Mouse (Mus musculus) liver, embryonic 12.5 days (tissue): ENCODE data around the gene Bmp15. TPM values are rescaled to one million over a fixed set of nuclear protein-coding genes. Genes with fewer than 3 reads are reported as not detected.

Source experiments
- ATAC-seq: fragments of 200-750 bp; cut with Nextera tagmentation; 2 replicates; pipeline ENCODE4 v1.8.0; 2017; ENCODE audit warnings: moderate number of reproducible peaks, mild to moderate bottlenecking, moderate library complexity
- H3K27ac ChIP-seq: fragments of 300-500 bp; sonication (generic); 2 replicates; pipeline ENCODE4 v1.5.1; 2016; ENCODE audit warnings: mild to moderate bottlenecking
- H3K27me3 ChIP-seq: fragments of 300-500 bp; sonication (generic); replicated peaks from 2 replicates; pipeline ENCODE4 v1.6.1; 2016; ENCODE audit warnings: mild to moderate bottlenecking, moderate library complexity
- H3K36me3 ChIP-seq: fragments of 300-500 bp; sonication (generic); 2 replicates; pipeline ENCODE4 v1.6.1; 2016; ENCODE audit warnings: mild to moderate bottlenecking, moderate library complexity
- H3K4me1 ChIP-seq: fragments of 300-500 bp; sonication (generic); 2 replicates; pipeline ENCODE4 v1.6.1; 2016
- H3K4me2 ChIP-seq: fragments of 300-500 bp; sonication (generic); 2 replicates; pipeline ENCODE4 v1.6.1; 2016; ENCODE audit warnings: mild to moderate bottlenecking, moderate library complexity
- H3K4me3 ChIP-seq: fragments of 300-500 bp; sonication (generic); 2 replicates; pipeline ENCODE4 v1.5.1; 2016; ENCODE audit warnings: mild to moderate bottlenecking, moderate library complexity
- H3K9ac ChIP-seq: fragments of 300-500 bp; sonication (generic); 2 replicates; pipeline ENCODE4 v1.6.1; 2016; ENCODE audit warnings: mild to moderate bottlenecking, moderate library complexity
- H3K9me3 ChIP-seq: fragments of 300-500 bp; sonication (generic); replicated peaks from 2 replicates; pipeline ENCODE4 v1.6.1; 2016; ENCODE audit warnings: mild to moderate bottlenecking, moderate library complexity
- WGBS: fragments of 180-500 bp; shearing (Covaris S2); methylation state at CpG from one replicate; pipeline ENCODE4 v1.1.7; 2016; ENCODE audit not compliant: insufficient replicate concordance; 5-methylcytosine and 5-hydroxymethylcytosine counted together
- polyA plus RNA-seq: library from polyadenylated mRNA; unstranded; fragments of >200 nt; fragmentation: Nextera tagmentation; extraction: Ambion mirVana; gene quantifications from 2 replicates; pipeline ENCODE4 v1.2.1, GENCODE M21; 2016

Bmp15 gene
- polyA plus RNA-seq, result not detected in 2 replicates

DNA sequence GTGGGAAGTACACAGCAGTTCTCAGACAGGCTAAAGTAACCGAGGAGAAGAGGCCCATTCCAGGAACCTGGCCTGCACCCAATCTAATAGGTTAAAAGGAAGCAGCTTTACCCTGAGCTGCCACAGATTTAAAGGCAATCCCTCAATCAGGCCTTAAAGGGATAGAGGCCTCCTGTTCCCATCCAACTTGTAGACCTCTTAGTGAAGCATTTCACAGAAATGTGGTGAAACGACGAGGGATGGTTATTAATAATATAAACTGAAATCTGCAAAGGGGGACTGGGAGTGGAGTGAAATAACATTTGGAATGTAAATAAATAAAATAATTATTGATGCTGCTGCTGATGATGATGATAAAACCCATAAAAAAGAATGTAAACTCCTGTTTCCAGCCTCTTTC is at the start of gene Bmp15:
Gene Bmp15, minus strand, starts transcription at position 101 of the 400 bp plus-strand sequence.
- ATAC-seq, result no peak
- no peaks in the 10 kb centered on the region for H3K27me3 ChIP-seq
- H3K9ac ChIP-seq, result no peak within 1 kb of the TSS
- no peaks in the 10 kb centered on the region for H3K36me3 ChIP-seq
- H3K4me1 ChIP-seq, result no peaks in the 10 kb centered on the region
- no peaks in the 10 kb centered on the region for H3K9me3 ChIP-seq
- 69% methylated on average over 3 of the region's 3 CpGs for WGBS
- H3K4me3 ChIP-seq, result no peak within 1 kb of the TSS
- no peak within 1 kb of the TSS for H3K4me2 ChIP-seq
- no peak within 1 kb of the TSS for H3K27ac ChIP-seq

DNA sequence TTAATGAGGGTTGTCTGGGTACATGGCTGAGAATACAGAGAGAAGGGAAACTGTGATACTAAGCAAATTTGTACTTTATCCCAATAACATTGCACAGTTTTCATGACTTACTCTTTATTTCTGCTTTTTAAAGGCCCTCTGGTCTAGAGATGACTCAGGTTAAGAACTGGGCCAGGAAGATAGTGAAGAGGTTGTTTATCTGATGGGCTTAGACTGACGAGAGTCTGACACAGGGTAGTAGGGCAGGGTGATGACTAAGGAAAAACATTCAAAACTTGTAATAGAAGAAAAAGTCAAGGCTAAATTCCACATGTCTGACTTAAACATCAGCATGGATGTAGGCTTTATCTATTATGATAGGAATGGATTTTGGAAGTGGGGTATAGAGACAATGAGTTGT is 48.3 kb upstream of the Bmp15 start:
- no peaks in the 10 kb centered on the region for H3K27me3 ChIP-seq
- no peak overlapping the region for H3K9ac ChIP-seq
- H3K4me2 ChIP-seq, result no peak overlapping the region
- H3K9me3 ChIP-seq, result no peaks in the 10 kb centered on the region
- no peak for ATAC-seq
- H3K36me3 ChIP-seq, result no peaks in the 10 kb centered on the region
- no peak overlapping the region for H3K27ac ChIP-seq
- no peaks in the 10 kb centered on the region for H3K4me1 ChIP-seq
- 12% methylated on average over 1 of the region's 1 CpGs for WGBS
- no peak overlapping the region for H3K4me3 ChIP-seq

DNA sequence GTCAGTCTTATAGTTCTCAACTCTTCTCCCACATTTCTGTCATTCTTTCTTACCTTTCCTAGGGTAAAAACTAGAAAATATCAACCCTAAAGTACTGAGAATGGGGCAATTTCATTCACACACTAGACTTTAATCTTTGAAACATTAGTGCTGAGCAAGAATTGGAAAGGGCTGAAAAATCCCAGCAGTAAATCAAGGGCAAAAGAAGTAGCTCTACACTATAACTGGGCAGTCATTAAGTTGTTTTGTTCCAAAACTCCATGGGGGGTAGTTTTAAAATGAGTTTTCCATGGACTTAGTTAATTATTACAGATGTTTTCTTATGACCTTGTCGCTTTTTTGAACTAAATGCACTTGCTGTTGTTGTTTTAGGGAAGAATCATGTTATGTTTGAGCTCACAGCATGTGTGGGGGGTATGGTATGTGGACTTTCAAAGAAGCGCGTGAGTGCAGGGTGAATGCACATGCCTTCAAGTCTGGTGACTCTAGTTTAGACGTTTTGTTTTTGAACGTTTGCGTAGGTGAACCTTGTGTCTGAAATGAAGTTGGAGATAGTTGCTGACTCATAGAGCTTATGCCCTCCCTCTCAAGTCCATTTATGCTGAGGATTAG is 37.1 kb upstream of the Bmp15 start:
- no peak overlapping the region for H3K4me3 ChIP-seq
- no peak for ATAC-seq

DNA sequence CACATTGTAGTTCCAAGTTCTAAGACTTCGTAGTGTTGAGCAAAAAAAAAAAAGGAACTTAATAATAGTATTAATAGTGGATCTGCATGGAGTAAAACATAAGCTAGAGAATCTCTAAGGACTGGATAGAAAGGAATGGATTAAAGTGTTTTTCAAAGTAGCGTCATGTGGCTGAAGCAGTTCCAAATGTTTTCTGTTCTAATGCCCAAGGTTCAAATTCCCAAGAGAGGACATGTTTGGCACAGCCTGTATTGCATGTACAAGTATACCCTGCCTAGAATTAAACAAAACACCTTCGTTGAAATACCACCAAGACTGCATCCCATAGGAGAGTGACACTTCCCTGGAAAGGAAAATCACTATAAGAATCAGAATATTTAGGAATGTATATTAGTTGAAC is 36.4 kb upstream of the Bmp15 start:
- no peak overlapping the region for H3K9ac ChIP-seq
- WGBS, result 65% methylated on average over 3 of the region's 3 CpGs
- H3K4me1 ChIP-seq, result no peaks in the 10 kb centered on the region
- no peaks in the 10 kb centered on the region for H3K27me3 ChIP-seq
- no peaks in the 10 kb centered on the region for H3K36me3 ChIP-seq
- no peak for ATAC-seq
- H3K4me2 ChIP-seq, result no peak overlapping the region
- no peak overlapping the region for H3K4me3 ChIP-seq
- H3K9me3 ChIP-seq, result no peaks in the 10 kb centered on the region
- no peak overlapping the region for H3K27ac ChIP-seq

More for the DNA sequence above, 37.1 kb upstream of the Bmp15 start:
- 64% methylated on average over 6 of the region's 6 CpGs for WGBS
- no peaks in the 10 kb centered on the region for H3K9me3 ChIP-seq
- no peaks in the 10 kb centered on the region for H3K27me3 ChIP-seq
- H3K27ac ChIP-seq, result no peak overlapping the region
- H3K4me1 ChIP-seq, result no peaks in the 10 kb centered on the region
- no peaks in the 10 kb centered on the region for H3K36me3 ChIP-seq
- no peak overlapping the region for H3K4me2 ChIP-seq
- no peak overlapping the region for H3K9ac ChIP-seq

DNA sequence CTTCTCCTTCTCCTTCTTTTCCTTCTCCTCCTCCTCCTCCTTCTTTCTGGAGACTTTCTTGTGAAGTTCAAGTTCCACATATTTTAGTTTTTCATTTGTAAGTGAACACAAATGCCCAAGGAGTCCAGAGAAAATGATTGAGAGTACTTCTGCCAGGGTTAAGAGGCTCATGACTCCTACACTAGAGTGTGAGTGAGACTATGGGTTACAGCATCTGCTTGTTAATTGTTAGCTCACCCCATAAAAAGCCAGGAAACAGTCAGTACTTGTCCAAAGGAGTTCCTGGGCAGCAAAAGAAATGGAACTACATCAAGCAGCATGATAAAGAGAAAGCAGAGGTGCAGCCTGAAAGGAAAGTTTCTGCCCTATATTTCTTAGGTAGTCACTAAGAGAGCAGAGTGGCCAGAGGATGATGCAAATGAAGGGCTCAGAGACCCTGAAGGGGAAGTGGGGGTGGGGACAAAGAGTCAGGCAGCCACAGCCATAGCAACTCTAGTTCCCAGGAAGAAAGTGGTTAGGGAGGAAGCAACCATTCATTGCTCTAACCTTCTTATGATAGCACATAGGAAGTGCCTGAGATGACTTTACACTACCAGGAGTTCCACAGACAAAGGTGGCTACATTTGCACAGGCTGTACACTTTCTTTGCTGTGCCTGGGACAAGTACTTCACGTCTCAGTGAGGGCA is 24.9 kb upstream of the Bmp15 start:
- no peak overlapping the region for H3K4me3 ChIP-seq
- H3K9me3 ChIP-seq, result no peaks in the 10 kb centered on the region
- 14% methylated on average over 1 of the region's 1 CpGs for WGBS
- no peak overlapping the region for H3K9ac ChIP-seq
- no peak overlapping the region for H3K4me2 ChIP-seq
- H3K27me3 ChIP-seq, result no peaks in the 10 kb centered on the region
- no peak for ATAC-seq
- H3K4me1 ChIP-seq, result no peaks in the 10 kb centered on the region
- no peak overlapping the region for H3K27ac ChIP-seq
- no peaks in the 10 kb centered on the region for H3K36me3 ChIP-seq

DNA sequence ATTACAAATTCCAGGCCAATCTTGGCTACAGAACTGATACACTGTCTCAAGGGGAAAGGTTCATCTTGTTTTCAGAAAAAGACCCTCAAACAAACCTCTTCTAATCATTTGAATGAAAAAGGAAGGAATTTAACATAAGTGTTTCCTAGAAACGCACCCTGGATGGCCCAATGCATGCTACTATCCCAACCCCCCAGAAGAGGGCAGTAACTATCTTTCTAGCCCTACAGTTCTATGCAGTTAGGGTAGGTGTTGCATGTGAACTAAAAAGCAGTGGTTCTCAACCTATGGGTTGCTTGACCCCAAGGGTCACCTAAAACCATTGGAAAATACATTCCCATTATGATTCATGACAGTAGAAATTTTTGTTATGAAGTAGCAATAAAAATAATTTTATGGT is 3.5 kb upstream of the Bmp15 start:
- Histone ChIP-seq H3K27ac (no peak overlapping the region), H3K9ac (no peak overlapping the region), H3K27me3 (no peaks in the 10 kb centered on the region), H3K36me3 (no peaks in the 10 kb centered on the region), H3K4me1 (no peaks in the 10 kb centered on the region), H3K9me3 (no peaks in the 10 kb centered on the region), H3K4me2 (no peak overlapping the region), H3K4me3 (no peak overlapping the region)
- no peak for ATAC-seq
- 30% methylated on average over 1 of the region's 1 CpGs for WGBS

DNA sequence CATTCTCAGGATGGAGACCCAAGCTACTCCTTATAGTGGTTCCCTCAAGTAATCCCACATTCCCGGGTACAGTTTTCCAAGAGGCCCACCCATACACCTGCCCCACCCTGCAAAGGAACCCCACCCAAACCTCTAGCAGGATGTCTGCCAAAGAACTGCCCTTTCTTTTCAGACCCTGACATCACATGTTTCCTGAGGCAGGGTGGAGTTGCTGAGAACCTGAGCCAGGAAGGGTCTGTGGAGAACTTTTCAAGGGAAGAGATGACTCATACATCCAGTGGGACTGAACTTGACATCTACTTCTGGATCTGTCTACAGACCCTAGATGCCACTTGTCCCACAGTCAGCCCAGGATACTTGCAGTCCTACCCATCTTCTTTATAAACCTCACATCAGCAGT is 2.8 kb downstream of the Bmp15 start:
- Histone ChIP-seq H3K4me1 (no peaks in the 10 kb centered on the region), H3K36me3 (no peaks in the 10 kb centered on the region), H3K4me2 (no peak overlapping the region), H3K27ac (no peak overlapping the region), H3K9ac (no peak overlapping the region), H3K4me3 (no peak overlapping the region), H3K27me3 (no peaks in the 10 kb centered on the region), H3K9me3 (no peaks in the 10 kb centered on the region)
- ATAC-seq, result no peak
- WGBS, result 35% methylated on average over 1 of the region's 1 CpGs

Other genes starting within 250 kb of the Bmp15 start
- not detected in 2 replicates for gene AU022751, start 237.3 kb downstream of the Bmp15 start, polyA plus RNA-seq
- 0.68 and 0.75 TPM in 2 replicates for gene Nudt10, start 147.7 kb downstream of the Bmp15 start, polyA plus RNA-seq
- 0.94 and 1.2 TPM in 2 replicates for gene Shroom4, start 79.1 kb upstream of the Bmp15 start, polyA plus RNA-seq